Mouse (Mus musculus) kidney, adult 18-20 months (tissue): ENCODE data around the gene Rab11fip3.
A peak's percentile ranks its signal among the peaks of the same experiment; 100 is the strongest.
"Not testable (repeated sequence)": the region's sequence is repeated elsewhere in the genome, so short reads cannot be mapped to it uniquely, and the experiment has no call there.

Source experiments
- DNase-seq: peaks from one replicate; pipeline ENCODE4 v3.0.0; 2021

Rab11fip3 gene

DNA sequence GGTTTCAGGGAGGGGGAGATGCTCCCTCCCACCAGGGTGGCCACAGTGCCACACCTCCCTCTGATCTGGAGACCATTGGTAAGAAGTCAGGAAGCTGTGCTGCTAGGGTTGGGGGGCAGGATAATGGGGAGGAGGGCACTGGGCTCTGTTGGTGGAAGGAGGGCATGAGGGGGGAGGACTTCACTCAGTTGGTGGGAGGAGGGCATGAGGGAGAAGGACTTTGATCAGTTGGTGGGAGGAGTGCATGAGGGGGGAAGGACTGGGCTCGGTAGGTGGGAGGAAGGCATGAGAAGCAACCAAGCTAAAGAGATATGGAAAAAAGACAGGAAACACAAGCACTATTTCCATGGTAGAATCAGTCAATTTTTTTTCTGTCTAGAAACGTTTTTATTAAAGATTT is 11.5 kb upstream of the Rab11fip3 start:
- DNase-seq: no peak

DNA sequence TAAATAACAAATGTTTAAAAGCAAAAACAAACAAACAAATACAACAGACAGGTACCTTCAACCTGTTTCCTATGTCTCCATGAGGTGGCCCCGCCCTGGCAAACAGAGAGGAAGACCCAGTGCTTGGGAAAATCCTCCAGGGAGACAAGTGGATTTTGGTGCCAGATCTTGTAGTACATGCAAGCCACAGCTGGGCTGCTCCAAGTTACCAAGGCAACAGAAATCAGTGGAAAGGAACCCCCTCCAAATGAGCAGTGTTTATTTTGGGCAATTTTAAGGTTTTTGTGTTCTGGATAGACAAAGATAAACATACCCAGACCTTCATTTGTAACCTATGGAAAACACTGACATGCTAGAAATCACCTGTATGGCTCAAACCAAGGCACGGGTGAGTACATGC is 9.5 kb upstream of the Rab11fip3 start:
- DNase-seq: no peak

DNA sequence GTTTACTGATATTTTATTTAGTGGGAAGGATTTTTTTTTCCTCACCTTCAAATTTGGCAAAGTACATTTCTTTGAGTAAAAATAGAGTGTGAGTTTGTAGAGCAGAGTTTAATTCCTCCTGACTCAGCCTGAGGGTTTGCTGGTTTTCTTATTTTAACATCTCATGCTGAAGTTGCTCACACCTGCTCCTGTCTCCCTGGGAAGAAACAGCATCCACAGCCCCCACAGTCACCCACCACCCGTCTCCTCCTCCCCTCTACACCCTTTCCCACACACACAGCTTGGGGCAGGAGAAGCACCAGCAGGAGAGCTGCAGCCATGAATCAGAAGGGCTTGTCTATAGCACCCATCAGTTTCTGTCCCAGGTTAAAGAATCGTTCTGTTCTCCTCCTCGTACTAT is 5.9 kb upstream of the Rab11fip3 start:
- DNase-seq: no peak

DNA sequence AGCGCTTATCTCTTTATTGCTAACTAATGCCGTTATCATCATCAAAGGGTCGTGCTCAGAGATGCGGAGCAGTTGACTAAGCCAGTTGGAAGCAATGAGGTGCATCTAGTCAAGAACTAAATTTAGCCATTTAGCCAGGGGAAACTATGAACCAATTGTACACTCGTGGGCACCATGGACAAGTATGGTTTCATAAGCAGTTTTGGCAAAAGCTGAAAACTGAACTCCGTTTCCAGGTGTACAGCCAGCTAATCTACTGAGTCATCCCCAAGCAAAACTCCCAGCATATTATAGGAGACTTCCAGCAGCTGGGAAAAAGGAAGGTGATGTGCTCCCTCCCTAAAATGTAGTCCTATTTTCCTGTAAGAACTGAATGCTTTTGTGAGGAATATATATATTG is 781 bp upstream of the Rab11fip3 start:
- no peak for DNase-seq

DNA sequence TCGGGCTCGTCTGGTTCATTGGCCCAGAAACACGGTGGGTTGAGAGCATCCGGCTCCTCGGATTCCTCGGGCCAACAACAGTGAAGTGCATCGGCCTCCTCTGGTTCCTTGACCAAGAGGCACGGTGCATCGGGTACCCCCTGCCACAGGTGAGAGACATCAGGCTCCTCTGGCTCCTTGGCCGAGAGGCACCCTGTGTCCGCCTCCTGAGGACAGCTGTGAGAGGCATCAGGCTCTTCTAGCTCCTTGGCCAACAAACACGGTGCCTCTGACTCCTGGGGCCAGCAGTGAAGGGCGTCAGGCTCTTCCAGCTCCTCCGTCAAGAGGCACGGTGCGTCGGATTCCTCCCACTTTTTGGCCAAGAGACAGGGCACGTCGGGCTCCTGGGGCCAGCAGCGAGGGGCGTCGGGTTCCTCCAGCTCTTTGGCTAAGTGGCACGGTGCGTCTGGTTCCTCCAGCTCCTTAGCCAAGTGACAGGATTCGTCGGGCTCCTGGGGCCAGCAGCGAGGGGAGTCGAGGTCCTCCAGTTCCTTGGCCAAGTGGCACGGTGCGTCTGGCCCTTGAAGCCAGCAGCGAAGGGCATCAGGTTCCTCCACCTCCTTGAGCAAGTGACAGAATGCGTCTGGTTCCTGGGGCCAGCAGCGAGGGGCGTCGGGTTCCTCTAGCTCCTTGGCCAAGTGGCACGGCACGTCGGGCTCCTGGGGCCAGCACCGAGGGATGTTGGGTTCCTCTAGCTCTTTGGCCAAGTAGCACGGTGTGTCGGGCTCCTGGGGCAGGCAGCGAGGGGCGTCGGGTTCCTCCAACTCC is 1.1 kb downstream of the Rab11fip3 start:
- peak; percentile 24 for DNase-seq

DNA sequence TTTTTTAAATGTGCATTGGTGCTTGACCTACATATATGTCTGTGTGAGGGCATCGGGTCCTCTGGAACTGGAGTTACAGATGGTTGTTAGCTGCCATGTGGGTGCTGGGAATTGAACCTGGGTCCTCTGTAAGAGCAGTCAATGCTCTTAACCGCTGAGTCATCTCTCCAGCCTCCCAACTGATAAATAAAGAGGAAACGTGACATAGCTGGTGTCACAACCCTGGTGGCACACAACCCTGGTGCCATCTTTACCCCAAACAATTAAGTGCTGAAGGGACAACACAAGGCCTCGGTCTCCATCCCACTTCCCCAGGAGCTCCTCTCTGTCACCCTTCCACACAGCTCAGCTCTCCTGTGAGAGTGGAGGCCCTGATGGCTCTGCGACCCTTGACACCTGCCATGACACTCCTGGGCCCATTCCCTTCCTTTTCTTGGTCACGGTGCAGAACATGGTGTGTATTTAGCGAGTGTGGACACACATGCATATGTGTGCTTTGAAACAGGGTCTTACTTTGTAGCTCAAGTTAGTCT is 2.8 kb downstream of the Rab11fip3 start:
- no peak for DNase-seq

DNA sequence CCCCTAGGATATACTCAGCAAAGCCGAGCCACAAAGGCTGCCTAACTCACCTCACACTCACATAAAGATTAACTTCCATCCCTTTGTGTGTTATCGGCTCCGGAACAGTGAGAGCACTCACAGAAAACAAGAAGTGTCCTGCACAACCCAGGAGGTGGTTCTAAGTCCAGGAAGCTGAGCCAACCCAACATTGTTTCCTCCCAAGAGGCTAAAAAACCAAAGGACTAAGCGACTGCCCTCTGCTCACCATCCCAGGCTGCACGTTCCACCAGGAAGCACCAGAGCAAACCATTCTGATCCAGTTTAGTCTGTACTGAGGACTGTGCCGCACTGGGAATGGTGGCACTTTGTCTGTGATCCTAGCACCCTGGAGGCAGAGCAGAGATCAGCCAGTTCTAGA is 4.4 kb downstream of the Rab11fip3 start:
- DNase-seq: peak; percentile 21

DNA sequence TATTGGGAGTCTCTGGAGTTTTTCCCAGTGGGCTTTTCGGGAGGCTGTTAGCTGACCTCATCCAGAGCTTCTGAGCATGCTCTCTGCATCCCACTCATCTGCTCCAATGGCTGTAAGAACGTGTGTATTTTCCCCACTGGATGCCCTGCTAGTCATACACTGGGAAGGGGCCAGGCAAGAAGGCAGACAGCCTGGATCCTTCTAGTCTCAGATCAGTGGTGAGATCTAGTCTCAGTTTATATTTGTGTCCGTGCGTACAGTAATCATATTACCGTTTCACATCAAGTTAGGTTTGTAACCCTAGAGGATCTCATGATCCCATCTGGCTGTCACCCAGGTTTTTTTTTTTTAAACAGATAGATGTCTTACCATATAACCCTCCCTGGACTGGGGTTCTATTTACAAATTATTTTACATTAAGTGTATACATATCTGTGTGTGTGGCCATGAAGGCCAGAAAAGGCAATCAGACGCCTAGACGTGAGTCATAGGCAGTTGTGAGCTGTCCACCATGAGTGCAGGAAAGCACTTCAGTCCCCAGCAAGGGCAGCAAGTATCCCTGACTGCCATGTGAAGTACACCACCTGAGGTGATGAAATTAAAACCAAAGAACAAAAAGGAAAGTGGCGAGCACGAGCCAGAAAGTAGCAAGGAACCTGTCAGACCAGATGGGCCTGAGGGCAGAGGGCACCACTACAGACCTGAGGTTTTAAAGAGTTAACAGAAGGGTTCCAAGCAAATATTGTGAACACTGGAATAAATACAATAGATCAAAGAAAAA is 11.4 kb downstream of the Rab11fip3 start:
- no peak for DNase-seq

DNA sequence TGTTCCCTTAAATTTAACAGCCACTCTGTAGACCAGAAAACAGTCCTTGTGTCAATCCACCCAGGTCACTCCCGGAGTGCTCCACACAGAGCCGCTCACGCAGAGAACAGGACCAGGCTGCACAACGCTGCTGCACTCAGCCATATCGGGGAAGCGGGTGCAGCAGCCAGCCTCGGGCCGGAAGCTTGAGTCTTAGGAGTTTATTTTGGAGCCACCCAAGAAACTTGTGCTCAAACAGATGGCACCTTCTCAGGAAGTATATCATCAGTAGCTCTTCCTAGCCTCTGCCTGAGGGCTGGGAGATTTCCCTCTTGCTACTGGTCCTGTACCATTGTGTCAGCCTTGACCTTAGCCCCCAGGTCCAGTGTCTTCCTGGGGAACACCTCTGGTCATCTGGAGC is 12.1 kb downstream of the Rab11fip3 start:
- DNase-seq: no peak

DNA sequence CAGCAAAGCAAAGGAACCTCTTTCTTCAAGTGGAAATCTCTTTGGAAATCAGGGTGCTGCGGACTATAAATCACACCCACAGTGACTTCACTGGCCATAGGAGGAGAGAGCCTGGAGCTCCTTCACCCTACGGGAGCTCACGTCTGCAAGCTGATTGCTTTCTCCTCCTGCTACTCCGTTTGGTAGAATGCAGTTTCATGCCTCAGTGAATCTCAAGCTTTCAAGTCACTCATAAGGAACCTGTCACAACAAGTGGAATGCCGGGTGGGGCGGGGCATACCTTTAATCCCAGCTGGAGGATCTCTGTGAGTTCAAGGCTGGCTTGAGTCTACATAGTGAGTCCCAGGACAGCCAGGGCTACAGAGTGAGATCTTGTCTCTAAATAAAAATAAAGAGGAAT is 14.2 kb downstream of the Rab11fip3 start:
- peak; percentile 47 for DNase-seq

DNA sequence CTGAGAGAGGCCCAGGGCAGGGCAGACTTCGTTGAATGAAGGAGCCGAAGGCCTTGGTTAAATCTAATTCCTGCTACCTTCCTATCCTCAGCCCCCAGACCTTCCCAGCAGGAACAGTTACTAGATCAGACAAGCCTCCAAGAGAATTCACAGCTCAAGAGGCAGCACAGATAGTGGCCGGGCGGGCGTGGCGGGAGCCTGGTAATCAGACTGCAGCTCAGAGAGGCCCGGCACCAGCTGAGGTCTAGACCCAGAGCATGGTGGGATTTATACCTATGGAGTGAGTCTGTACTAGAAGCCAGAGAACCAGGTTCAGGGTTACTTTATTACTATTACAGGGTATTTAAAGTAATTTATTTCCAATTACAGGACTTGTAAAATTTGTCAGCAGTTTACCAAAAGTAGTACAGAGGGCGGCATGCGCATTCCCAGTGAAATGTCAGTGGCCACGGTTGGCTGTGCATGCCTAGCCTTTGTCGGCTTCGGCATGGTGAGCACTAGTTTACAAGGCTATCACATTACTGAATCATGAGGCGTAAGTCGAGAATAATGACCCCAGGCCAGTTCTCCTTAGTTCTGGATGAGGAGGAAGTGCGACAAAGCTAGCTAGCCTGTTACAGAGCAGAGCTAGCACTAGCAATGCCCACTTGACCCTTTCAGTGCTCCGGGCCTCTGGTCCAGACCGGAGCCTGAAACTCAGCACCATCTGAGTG is 15.1 kb downstream of the Rab11fip3 start:
- DNase-seq: peak; percentile 43

DNA sequence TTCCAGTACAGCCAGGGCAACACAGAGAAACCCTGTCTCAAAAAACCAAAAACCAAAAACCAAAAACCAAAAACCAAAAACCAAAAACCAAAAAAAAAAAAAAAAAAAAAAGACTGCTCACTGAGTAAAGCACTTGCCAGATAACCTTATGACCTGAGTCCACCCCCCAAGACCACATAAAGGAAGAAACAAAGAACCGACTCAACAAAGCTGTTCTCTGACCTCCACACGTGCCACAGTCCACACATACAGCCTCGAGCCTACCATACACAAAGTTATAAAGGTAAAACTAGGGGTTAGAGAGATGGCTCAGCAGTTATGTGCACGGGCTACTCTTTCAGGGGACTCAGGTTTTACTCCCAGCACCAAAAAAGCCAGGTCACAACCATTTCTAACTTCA is 16.6 kb downstream of the Rab11fip3 start:
- no peak for DNase-seq

DNA sequence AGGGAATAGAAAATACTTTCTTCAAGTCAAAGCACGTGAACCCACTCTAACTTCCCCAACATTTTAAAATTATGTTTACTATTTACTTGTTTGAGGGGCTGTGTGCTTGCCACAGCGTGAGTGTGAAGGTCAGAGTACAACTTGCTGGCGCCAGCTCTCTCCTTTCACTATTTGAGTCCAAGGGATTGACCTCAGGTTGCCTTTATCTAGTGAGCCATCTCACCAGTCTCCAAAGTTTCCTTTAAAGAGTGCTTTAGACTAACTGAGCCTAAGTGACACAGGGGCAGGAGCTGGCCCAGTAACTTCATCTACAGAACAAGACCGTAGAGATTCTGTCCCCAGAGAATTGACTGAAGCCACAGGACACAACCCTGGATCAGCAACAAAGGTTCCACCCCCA is 17.3 kb downstream of the Rab11fip3 start:
- no peak for DNase-seq

DNA sequence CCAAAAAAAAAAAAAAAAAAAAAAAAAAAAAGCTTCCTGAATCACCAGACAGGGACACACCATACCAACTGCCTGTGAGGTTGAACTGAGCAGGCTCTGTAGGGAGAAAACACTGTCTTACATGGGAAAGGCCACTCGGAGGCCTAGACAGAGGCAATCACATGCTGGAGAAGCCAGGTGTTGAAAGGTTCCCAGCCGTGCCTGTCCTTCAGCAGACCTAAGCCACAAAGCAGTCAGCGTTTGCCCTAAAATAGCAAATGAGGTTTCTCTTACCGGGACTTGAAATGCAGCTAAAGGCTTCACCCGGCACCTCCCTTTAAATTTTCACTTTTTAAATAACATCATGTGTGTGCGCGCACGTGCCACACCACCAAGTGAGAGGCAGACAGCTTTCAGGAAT is 21.2 kb downstream of the Rab11fip3 start:
- DNase-seq: no peak

DNA sequence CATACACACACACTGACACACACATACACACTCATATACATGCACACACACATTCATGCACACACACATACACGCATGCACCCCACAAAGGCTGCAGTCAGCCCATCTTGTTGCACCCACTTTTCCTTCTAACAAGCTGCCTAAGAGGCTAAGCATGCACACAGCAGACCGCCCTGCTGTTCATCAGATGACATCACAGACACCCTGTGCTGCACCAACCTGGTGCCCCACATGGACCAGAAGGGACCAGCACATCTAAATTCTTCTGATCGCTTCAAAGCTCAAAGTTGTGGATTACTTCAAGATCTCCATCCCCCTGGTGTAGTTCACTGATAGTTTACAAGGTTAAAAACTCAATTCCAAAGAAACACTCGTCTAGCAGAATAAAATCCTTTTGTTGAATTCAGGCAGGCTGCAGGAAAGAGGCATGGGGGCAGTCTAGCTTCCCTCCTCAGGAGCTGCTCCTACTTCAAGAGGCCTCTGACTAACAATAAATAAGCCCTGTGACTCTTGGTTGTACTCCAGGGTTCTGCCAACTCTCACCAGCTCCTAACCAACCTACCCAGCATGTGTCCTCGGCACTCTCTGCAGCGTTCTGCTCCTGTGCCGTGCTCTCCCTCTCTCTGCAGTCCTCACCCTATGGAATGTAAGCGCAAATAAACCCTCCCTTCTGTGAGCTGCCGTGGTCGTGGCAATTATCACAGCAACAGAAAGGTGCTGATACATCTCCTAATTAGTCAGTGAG is 22.9 kb downstream of the Rab11fip3 start:
- no peak for DNase-seq

DNA sequence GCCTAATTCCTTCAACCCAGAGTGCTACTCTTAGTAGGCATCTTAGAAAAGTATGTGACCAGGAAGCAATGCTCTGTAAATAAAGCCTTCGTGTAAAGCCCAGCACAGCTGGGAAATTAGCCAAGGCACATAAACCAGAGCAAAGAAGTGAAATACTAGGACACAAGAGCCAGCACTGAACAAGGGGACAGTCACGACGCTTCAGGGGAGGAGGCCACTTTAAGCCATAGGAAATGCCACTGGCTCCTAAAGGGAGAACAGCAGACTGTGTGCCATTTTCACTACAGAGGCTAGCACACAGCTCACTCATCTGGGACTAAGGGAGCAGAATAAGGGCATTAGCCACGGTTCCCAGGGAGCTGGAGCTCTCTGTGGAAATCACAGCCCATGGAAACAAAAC is 24.1 kb downstream of the Rab11fip3 start:
- no peak for DNase-seq

DNA sequence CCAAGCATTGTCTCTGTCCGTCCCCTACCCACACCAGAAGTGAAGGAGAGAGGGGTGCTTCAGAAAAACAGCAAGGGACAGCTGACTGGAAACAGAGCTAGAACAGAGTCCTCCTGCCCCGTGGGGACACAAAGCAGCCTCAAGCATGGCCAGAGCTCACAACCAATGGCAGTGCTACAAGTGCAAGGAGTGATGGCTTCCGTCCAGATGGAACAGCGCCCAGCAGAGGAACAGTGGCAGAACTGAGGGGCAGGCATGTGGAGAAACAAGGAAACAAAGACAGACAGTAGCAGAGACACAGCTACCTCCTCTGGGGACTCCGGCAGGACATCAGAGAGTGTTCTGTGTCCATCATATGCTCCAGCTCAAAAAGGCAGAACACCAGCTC is 26.1 kb downstream of the Rab11fip3 start:
- DNase-seq: peak; percentile 85

DNA sequence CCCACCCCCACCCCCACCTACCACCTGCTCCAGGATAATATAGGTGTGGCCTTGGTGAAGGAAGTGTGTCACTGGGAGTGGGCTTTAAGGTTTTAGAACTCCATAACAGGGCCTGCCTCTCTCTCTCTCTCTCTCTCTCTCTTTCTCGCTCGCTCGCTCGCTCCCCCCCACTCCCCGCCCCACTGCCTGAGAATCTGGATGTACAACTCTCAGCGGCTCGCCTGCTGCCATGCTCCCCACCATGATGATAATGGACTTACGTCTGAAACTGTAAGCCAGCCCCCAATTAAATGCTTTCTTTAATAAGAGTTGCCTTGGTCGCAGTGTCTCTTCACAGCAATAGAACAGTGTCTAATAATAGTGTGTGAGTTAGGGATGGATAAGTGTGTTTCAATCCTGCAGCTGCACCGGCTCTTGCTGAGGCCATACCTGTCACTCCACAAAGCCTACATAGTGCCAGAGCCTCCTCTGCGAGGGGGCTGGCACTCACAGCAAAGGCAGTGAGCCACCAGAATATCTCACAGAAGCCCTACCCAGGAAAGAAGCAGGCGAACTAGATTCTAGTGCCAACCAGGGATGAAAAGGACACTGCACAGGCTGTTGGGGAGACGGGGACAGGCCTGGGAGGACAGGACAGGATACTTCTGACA is 26.6 kb downstream of the Rab11fip3 start:
- DNase-seq: no peak

DNA sequence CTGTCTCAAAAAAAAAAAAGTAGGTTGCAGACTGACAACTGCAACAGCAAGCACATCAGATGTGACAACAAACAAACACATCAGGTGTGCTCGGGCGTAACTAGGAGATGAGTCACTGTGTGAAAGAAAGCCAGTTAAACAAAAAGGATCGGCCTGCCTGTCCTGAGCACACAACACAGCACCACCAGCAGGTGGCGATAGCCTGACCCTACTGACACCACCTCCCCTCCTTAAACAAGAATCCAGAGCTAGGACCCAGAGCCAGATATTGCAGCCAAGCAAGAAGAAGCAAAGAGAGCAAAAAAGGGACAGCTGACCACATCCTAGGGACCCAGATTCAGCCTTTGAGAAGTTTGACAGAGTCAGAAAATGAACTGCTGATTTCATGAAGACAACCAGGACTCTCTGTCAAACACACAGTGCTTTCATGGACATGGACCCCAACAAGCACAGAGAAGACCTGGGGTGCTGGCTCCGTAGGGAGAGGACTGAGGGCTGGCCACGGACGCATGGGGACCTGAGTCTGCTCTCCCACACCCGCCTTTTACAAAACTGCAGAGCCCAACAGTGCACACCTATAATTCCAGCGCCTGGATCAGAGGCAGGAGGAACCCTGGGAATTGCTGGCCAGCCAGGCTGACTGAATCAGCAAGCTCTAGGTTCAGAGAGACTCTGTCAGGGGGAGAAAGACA is 28.1 kb downstream of the Rab11fip3 start:
- peak; percentile 68 for DNase-seq

DNA sequence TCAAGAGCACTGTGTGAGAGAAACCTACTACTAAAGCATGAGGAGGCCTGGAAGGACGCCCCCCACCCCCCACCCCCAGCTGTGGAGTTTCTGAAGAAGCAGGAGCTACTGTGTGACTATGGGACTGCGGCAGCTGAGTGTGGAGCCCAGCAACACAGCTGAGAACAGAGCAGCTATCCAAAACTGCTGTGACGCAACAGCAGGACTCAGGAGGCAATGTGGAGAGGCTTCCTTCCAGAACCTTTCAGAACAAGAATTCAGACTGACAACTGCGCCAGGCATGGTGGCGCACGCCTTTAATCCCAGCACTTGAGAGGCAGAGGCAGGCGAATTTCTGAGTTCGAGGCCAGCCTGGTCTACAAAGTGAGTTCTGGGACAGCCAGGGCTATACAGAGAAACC is 28.6 kb downstream of the Rab11fip3 start:
- DNase-seq: not testable (repeated sequence)

DNA sequence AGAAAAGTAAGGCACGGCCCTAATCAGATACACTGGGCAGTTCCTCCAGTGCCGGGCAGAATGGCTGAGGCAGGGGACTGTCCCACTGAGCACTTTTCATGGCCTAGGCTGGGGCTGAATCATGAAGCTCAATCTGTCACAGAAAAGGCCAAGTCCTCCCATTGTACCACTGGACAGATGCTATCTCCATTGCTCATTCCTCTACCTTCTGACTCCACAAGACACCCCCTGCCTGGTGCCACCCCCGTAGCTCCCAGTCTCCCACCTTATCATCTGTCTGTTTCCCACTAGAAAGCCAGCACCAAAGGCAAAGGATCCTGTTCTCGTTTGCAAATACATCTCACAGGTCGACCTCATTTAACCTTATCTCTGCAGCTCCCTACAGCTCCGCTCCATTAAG is 37.3 kb downstream of the Rab11fip3 start:
- no peak for DNase-seq

DNA sequence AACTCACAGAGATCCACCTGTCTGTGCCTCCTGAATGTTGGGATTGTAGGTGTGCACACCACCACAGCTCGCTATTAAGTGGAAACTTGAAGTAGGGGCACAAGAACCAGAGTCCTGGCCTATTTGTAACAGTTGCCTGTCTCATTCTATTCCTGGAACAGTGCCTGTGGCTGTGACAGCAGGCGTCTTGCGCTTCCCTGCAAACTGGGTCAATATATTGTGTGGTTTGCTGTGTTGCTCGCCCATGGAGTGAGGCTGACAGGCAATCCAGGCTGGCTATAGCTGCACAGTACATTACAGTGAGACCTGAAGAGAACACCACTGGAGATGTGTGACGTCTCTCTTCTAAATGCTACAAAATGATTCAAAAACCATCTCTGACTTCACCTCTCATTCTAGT is 37.8 kb downstream of the Rab11fip3 start:
- no peak for DNase-seq
